Mouse (Mus musculus) intestine, embryonic 16.5 days (tissue): ENCODE results near the gene Myl10. TPM values are rescaled to one million over a fixed set of nuclear protein-coding genes. Genes with fewer than 3 reads are reported as not detected.

Experiments used
- polyA plus RNA-seq: library from polyadenylated mRNA; unstranded; fragments of >200 nt; fragmentation: Nextera tagmentation; extraction: Ambion mirVana; gene quantifications from 2 replicates; pipeline ENCODE4 v1.2.1, GENCODE M21; 2015

Myl10 gene
- polyA plus RNA-seq, 1 experiment from 2014 or later: not detected

Other genes starting within 250 kb of the Myl10 start
- 62.2 and 62.5 TPM in 2 replicates for gene Cux1, start 125.7 kb upstream of the Myl10 start, polyA plus RNA-seq
- 5.5 and 6.8 TPM in 2 replicates for gene Col26a1, start 190.1 kb downstream of the Myl10 start, polyA plus RNA-seq
- gene Ift22, start 215.0 kb downstream of the Myl10 start, polyA plus RNA-seq: 43.2 and 52.4 TPM in 2 replicates